Mouse (Mus musculus) kidney, postnatal 36 days (tissue): ENCODE data around the gene Anks1b.

Source experiments
- DNase-seq, 2 experiments: peaks; one replicate each; pipeline ENCODE4 v3.0.0; 2021 to 2022; ENCODE audit warnings: mixed read lengths in 2 of 2

Gene Anks1b

GRCm38 (mm10) chr10:90380704-90381339 lies 507.5 kb downstream of the Anks1b start:
- no peak for DNase-seq

- DNase-seq: no peak
Observed at GRCm38 (mm10) chr10:90400382-90400781, 527.1 kb downstream of the Anks1b start.

GRCm38 (mm10) chr10:90408484-90408883 lies 535.2 kb downstream of the Anks1b start:
- DNase-seq: no peak

GRCm38 (mm10) chr10:90431527-90431926 lies 558.2 kb downstream of the Anks1b start:
- peak; percentile 2 to 33 for DNase-seq

- DNase-seq: no peak
Observed at GRCm38 (mm10) chr10:90431974-90432373, 558.7 kb downstream of the Anks1b start.

GRCm38 (mm10) chr10:90432479-90432878 lies 559.2 kb downstream of the Anks1b start:
- peak in 1 of 2 experiments; percentile 2 for DNase-seq

GRCm38 (mm10) chr10:90441036-90441435 lies 567.7 kb downstream of the Anks1b start:
- DNase-seq: no peak

- no peak for DNase-seq
Observed at GRCm38 (mm10) chr10:90441656-90442055, 568.3 kb downstream of the Anks1b start.

GRCm38 (mm10) chr10:90464906-90465305 lies 591.6 kb downstream of the Anks1b start:
- DNase-seq: no peak

GRCm38 (mm10) chr10:90465426-90465825 lies 592.1 kb downstream of the Anks1b start:
- DNase-seq: peak; percentile 2 to 30

- DNase-seq: no peak
Observed at GRCm38 (mm10) chr10:90467546-90467945, 594.2 kb downstream of the Anks1b start.

- DNase-seq: no peak
Observed at GRCm38 (mm10) chr10:90493436-90493835, 620.1 kb downstream of the Anks1b start.

- DNase-seq: no peak
Observed at GRCm38 (mm10) chr10:90493996-90494642, 620.8 kb downstream of the Anks1b start.

- DNase-seq: no peak
Observed at GRCm38 (mm10) chr10:90494981-90495516, 621.7 kb downstream of the Anks1b start.

GRCm38 (mm10) chr10:90507561-90507960 lies 634.3 kb downstream of the Anks1b start:
- no peak for DNase-seq

- DNase-seq: no peak
Observed at GRCm38 (mm10) chr10:90512801-90513200, 639.5 kb downstream of the Anks1b start.

- no peak for DNase-seq
Observed at GRCm38 (mm10) chr10:90531813-90532212, 658.5 kb downstream of the Anks1b start.

- no peak for DNase-seq
Observed at GRCm38 (mm10) chr10:90535370-90535769, 662.1 kb downstream of the Anks1b start.

GRCm38 (mm10) chr10:90546635-90547034 lies 673.3 kb downstream of the Anks1b start:
- no peak for DNase-seq

GRCm38 (mm10) chr10:90562906-90563305 lies 689.6 kb downstream of the Anks1b start:
- peak in 1 of 2 experiments; percentile 2 for DNase-seq

GRCm38 (mm10) chr10:90576191-90577098 lies 703.1 kb downstream of the Anks1b start:
- DNase-seq: peak; percentile 3 to 11

GRCm38 (mm10) chr10:90577099-90577461 lies 703.8 kb downstream of the Anks1b start:
- no peak for DNase-seq

- no peak for DNase-seq
Observed at GRCm38 (mm10) chr10:90577777-90578176, 704.5 kb downstream of the Anks1b start.
